Mouse (Mus musculus) testis, adult 2 months (tissue): ENCODE data around the gene Ran. TPM values are rescaled to one million over a fixed set of nuclear protein-coding genes. Genes with fewer than 3 reads are reported as not detected.

Experiments used
- H3K27ac ChIP-seq: fragments of 200-500 bp; 2 replicates; pipeline ENCODE4 v1.5.1; 2012; ENCODE audit warnings: low read depth, low read length; ENCODE audit not compliant: control insufficient read depth, insufficient read depth
- H3K27me3 ChIP-seq: fragments of 200-500 bp; 2 replicates; pipeline ENCODE4 v1.6.1; 2012; ENCODE audit warnings: mild to moderate bottlenecking, low read length, moderate library complexity; ENCODE audit not compliant: control insufficient read depth, insufficient read depth
- H3K36me3 ChIP-seq: fragments of 200-500 bp; 2 replicates; pipeline ENCODE4 v1.6.1; 2012; ENCODE audit warnings: mild to moderate bottlenecking, low read length; ENCODE audit not compliant: control insufficient read depth, insufficient read depth
- H3K4me1 ChIP-seq: fragments of 200-500 bp; 2 replicates; pipeline ENCODE4 v1.6.1; 2012; ENCODE audit warnings: low read length; ENCODE audit not compliant: control insufficient read depth, insufficient read depth
- H3K4me3 ChIP-seq: fragments of 200-500 bp; 2 replicates; pipeline ENCODE4 v1.5.1; 2012; ENCODE audit warnings: low read depth, mild to moderate bottlenecking, low read length, moderate library complexity, mixed read lengths; ENCODE audit not compliant: control insufficient read depth
- CTCF ChIP-seq: fragments of 200-500 bp; IDR thresholded peaks from 2 replicates; pipeline ENCODE4 v1.5.1; 2012; ENCODE audit warnings: low read depth, mild to moderate bottlenecking, inconsistent platforms, low read length, moderate library complexity; ENCODE audit not compliant: control insufficient read depth, insufficient read depth, insufficient replicate concordance
- POLR2A ChIP-seq: fragments of 200-500 bp; IDR thresholded peaks from 2 replicates; pipeline ENCODE4 v1.6.1; 2012; ENCODE audit warnings: low read depth, mild to moderate bottlenecking, inconsistent platforms, low read length, moderate library complexity; ENCODE audit not compliant: control insufficient read depth
- polyA plus RNA-seq: library from polyadenylated mRNA; depleted of rRNA; stranded (reverse); fragments of >200 nt; gene quantifications from 2 replicates; pipeline ENCODE4 v1.2.3, GENCODE M21; 2012

The Ran gene
- polyA plus RNA-seq, 1 experiment = 254 TPM

DNA sequence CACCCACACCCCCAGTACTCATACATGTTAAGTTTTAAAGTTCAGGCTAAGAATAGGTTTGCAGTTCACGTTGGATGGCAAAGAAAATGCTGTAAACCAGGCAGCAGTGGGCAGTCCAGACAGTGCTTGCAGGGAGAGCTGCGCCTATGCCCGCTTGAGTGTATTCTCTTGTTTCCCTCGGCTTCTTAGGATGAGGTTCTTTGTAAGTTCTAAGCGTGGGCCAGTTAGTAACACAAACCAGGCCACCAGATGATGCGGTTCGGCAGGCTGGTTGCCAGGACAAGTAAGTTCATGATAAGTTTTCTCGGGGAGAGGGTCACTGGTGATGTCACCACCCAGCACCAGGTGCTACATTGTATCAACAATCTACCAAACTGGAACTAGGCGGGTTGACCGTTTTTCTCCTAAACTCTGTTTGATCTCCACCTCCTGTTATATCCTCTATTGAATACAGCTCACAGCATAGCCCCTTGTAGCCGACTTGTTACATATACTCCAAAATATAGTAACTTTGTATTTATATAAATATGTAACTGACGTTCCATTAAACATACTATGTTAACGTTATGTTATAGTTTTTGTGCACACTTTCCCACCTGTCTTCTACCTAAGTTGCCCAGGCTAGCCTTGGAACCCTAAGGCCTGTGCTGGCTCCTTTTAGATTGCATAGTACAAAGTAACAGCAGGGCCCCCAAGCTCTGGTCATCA, 933 bp upstream of the Ran start:
- no peak for TF ChIP-seq POLR2A
- TF ChIP-seq CTCF = no peak
- Histone ChIP-seq H3K27me3 (no peaks in the 10 kb centered on the region), H3K4me1 (peaks cover 5% of the 10 kb centered on the region)

DNA sequence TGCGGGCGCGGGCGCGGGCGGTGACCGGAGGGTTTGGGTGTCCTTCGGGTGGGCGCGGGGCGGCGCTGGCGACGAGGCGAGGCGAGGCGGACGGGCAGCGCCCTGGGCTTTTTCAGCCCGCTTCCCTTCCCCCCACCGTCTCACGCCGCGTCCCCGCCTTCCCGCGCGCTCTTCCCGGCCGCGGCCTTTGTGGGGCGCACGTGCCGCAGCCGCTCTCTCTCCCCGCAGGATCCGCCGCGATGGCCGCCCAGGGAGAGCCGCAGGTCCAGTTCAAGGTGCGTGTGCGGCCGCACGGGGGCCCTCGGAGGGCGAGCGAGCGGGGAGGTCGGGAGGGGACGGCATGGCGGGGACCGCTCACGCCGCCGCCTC, 415 bp downstream of the Ran start:
- Histone ChIP-seq H3K4me3 (peak overlapping the region; percentile 89), H3K36me3 (no peaks in the 10 kb centered on the region; the same call in 1 of the 2 replicates), H3K27ac (peak overlapping the region; percentile 95), H3K4me1 (peaks cover 5% of the 10 kb centered on the region), H3K27me3 (no peaks in the 10 kb centered on the region)
- TF ChIP-seq CTCF (no peak), POLR2A (no peak)

More for the DNA sequence above, 933 bp upstream of the Ran start:
- H3K4me3 ChIP-seq = peak overlapping the region; percentile 89
- H3K36me3 ChIP-seq = no peaks in the 10 kb centered on the region; the same call in 1 of the 2 replicates
- H3K27ac ChIP-seq = peak overlapping the region; percentile 92

DNA sequence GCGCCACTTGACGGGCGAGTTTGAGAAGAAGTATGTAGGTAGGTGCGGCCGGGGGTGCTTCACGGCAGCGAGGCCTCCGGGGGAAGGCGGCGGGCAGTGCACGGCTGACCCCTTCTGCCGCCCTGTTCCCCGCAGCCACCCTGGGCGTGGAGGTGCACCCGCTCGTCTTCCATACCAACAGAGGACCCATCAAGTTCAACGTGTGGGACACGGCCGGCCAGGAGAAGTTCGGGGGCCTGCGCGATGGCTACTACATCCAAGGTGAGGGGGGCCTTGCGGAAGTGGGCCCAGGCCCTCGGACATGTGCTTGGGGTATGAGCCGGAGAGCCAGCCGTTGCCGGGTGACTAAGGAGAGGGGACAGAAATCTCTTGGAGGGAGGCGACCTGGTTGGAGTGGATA, 862 bp downstream of the Ran start:
- Histone ChIP-seq H3K36me3 (no peaks in the 10 kb centered on the region; the same call in 1 of the 2 replicates), H3K4me1 (peaks cover 5% of the 10 kb centered on the region), H3K27ac (peak overlapping the region; percentile 95), H3K4me3 (peak overlapping the region; percentile 89), H3K27me3 (no peaks in the 10 kb centered on the region)
- TF ChIP-seq CTCF (no peak), POLR2A (no peak)

DNA sequence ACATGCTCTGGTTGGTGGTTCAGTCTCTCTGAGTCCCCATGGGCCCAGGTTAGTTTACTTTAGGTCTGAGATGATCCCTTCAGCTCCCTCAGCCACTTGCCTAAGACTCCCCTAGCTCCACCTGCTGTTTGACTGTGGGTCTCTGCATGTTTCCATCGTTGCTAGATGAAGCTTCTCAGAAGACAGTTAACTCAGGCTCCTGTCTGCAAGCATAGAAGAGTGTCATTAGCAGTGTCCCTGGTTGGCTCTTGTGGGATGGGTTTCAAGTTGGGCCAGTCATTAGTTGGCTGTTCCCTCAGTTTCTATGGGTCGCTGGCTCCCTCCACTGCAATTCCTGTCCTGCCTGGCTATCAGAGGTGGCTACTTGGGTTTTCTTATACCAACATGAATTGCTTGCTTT, 5.2 kb downstream of the Ran start:
- H3K27ac ChIP-seq = no peak overlapping the region
- H3K4me3 ChIP-seq = no peak overlapping the region
- TF ChIP-seq POLR2A = no peak
- TF ChIP-seq CTCF = no peak
- no peaks in the 10 kb centered on the region for H3K27me3 ChIP-seq
- no peaks in the 10 kb centered on the region for H3K4me1 ChIP-seq
- no peaks in the 10 kb centered on the region; the same call in 1 of the 2 replicates for H3K36me3 ChIP-seq

GRCm38 (mm10) chr5:129025725-129026124, 5.9 kb downstream of the Ran start:
- H3K27ac ChIP-seq = no peak overlapping the region
- H3K4me3 ChIP-seq = no peak overlapping the region
- no peaks in the 10 kb centered on the region; the same call in 1 of the 2 replicates for H3K36me3 ChIP-seq
- no peak for TF ChIP-seq CTCF
- TF ChIP-seq POLR2A = no peak
- H3K27me3 ChIP-seq = no peaks in the 10 kb centered on the region
- no peaks in the 10 kb centered on the region for H3K4me1 ChIP-seq

GRCm38 (mm10) chr5:129026171-129026570, 6.3 kb downstream of the Ran start:
- no peak overlapping the region for H3K27ac ChIP-seq

DNA sequence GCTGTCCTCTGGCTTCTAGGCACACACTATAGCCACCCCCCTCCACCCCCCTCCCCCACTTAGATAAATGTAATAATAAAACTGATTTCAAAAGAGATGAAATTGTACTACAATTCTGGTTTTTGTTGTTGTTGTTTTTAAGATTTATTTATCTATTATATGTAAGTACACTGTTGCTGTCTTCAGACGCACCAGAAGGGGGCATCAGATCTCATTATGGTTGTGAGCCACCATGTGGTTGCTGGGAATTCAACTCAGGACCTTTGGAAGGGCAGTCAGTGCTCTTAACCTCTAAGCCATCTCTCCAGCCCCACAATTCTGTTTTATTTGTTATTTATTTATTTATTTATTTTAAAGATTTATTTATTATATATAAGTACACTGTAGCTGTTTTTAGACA, 6.8 kb downstream of the Ran start:
- no peak for TF ChIP-seq CTCF
- TF ChIP-seq POLR2A = no peak
- H3K4me3 ChIP-seq = no peak overlapping the region
- H3K4me1 ChIP-seq = no peaks in the 10 kb centered on the region
- H3K27me3 ChIP-seq = no peaks in the 10 kb centered on the region
- no peak overlapping the region for H3K27ac ChIP-seq
- H3K36me3 ChIP-seq = no peaks in the 10 kb centered on the region; the same call in 1 of the 2 replicates

More at GRCm38 (mm10) chr5:129026171-129026570, 6.3 kb downstream of the Ran start:
- no peaks in the 10 kb centered on the region; the same call in 1 of the 2 replicates for H3K36me3 ChIP-seq
- H3K27me3 ChIP-seq = no peaks in the 10 kb centered on the region
- no peak overlapping the region for H3K4me3 ChIP-seq
- no peak for TF ChIP-seq POLR2A
- no peak for TF ChIP-seq CTCF
- H3K4me1 ChIP-seq = no peaks in the 10 kb centered on the region
